Mouse (Mus musculus) heart, embryonic 13.5 days (tissue): ENCODE results near the gene Cacnb1. TPM values are rescaled to one million over a fixed set of nuclear protein-coding genes. Genes with fewer than 3 reads are reported as not detected.
A peak's percentile ranks its signal among the peaks of the same experiment; 100 is the strongest.

Source experiments
- ATAC-seq: fragments of 200-750 bp; cut with Nextera tagmentation; 2 replicates; pipeline ENCODE4 v1.8.0; 2017; ENCODE audit warnings: moderate TSS enrichment; ENCODE audit not compliant: insufficient number of reproducible peaks, low FRiP score, low TSS enrichment; ENCODE audit errors: extremely low read depth
- H3K27ac ChIP-seq: fragments of 300-500 bp; sonication (generic); replicated peaks from 2 replicates; pipeline ENCODE4 v1.5.1; 2015; ENCODE audit warnings: moderate library complexity, mild to moderate bottlenecking, inconsistent platforms
- H3K27me3 ChIP-seq: fragments of 300-500 bp; sonication (generic); replicated peaks from 2 replicates; pipeline ENCODE4 v1.6.1; 2015; ENCODE audit warnings: mild to moderate bottlenecking, inconsistent platforms
- H3K36me3 ChIP-seq: fragments of 300-500 bp; sonication (generic); 2 replicates; pipeline ENCODE4 v1.6.1; 2015; ENCODE audit warnings: mild to moderate bottlenecking, inconsistent platforms
- H3K4me1 ChIP-seq: fragments of 300-500 bp; sonication (generic); 2 replicates; pipeline ENCODE4 v1.6.1; 2015; ENCODE audit warnings: inconsistent platforms
- H3K4me2 ChIP-seq: fragments of 300-500 bp; sonication (generic); 2 replicates; pipeline ENCODE4 v1.6.1; 2015; ENCODE audit warnings: inconsistent platforms, mild to moderate bottlenecking, moderate library complexity
- H3K4me3 ChIP-seq: fragments of 300-500 bp; sonication (generic); 2 replicates; pipeline ENCODE4 v1.5.1; 2015; ENCODE audit warnings: moderate library complexity, mild to moderate bottlenecking, inconsistent platforms
- H3K9ac ChIP-seq: fragments of 300-500 bp; sonication (generic); 2 replicates; pipeline ENCODE4 v1.6.1; 2015; ENCODE audit warnings: inconsistent platforms, mild to moderate bottlenecking, moderate library complexity
- H3K9me3 ChIP-seq: fragments of 300-500 bp; sonication (generic); 2 replicates; pipeline ENCODE4 v1.6.1; 2016; ENCODE audit warnings: inconsistent platforms
- WGBS: fragments of 180-500 bp; shearing (Covaris S2); methylation state at CpG from one replicate; pipeline ENCODE4 v1.1.7; 2015; ENCODE audit warnings: mixed read lengths; 5-methylcytosine and 5-hydroxymethylcytosine counted together
- polyA plus RNA-seq: library from polyadenylated mRNA; unstranded; fragments of >200 nt; fragmentation: Nextera tagmentation; extraction: Ambion mirVana; gene quantifications from 2 replicates; pipeline ENCODE4 v1.2.1, GENCODE M21; 2015

The Cacnb1 gene
- polyA plus RNA-seq, 1 experiment from 2014 or later, result 6.0 TPM

GRCm38 (mm10) chr11:98022253-98022554 lies 630 bp downstream of the Cacnb1 start:
- H3K4me2 ChIP-seq, result peak overlapping the region; percentile 99
- peak overlapping the region; percentile 78 for H3K4me3 ChIP-seq
- H3K27me3 ChIP-seq, result peaks cover 10% of the 10 kb centered on the region
- H3K36me3 ChIP-seq, result peaks cover 2% of the 10 kb centered on the region; the same call in 1 of the 2 replicates
- peak overlapping the region; percentile 89 for H3K27ac ChIP-seq
- peaks cover 44% of the 10 kb centered on the region for H3K4me1 ChIP-seq
- 1% methylated on average over 23 of the region's 23 CpGs for WGBS
- no peaks in the 10 kb centered on the region for H3K9me3 ChIP-seq
- no peak for ATAC-seq
- H3K9ac ChIP-seq, result peak overlapping the region; percentile 92

GRCm38 (mm10) chr11:98021565-98022252 lies 1.1 kb downstream of the Cacnb1 start:
- WGBS, result 5% methylated on average over 34 of the region's 34 CpGs
- Histone ChIP-seq H3K4me2 (peak overlapping the region; percentile 99), H3K4me1 (peaks cover 44% of the 10 kb centered on the region), H3K27me3 (peaks cover 10% of the 10 kb centered on the region), H3K4me3 (peak overlapping the region; percentile 78), H3K36me3 (peaks cover 5% of the 10 kb centered on the region; the same call in 1 of the 2 replicates), H3K9me3 (no peaks in the 10 kb centered on the region), H3K27ac (peak overlapping the region; percentile 89), H3K9ac (peak overlapping the region; percentile 92)
- ATAC-seq, result no peak

GRCm38 (mm10) chr11:98021118-98021517 lies 1.7 kb downstream of the Cacnb1 start:
- no peak overlapping the region for H3K27ac ChIP-seq
- peak overlapping the region; percentile 99 for H3K4me2 ChIP-seq
- peaks cover 43% of the 10 kb centered on the region for H3K4me1 ChIP-seq
- peak overlapping the region; percentile 92 for H3K9ac ChIP-seq
- ATAC-seq, result no peak
- H3K27me3 ChIP-seq, result peaks cover 13% of the 10 kb centered on the region
- H3K4me3 ChIP-seq, result peak overlapping the region; percentile 78
- peaks cover 9% of the 10 kb centered on the region; the same call in 1 of the 2 replicates for H3K36me3 ChIP-seq
- H3K9me3 ChIP-seq, result no peaks in the 10 kb centered on the region
- WGBS, result 62% methylated on average over 2 of the region's 2 CpGs

- Histone ChIP-seq H3K9ac (peak overlapping the region; percentile 92; the same call in 1 of the 2 replicates), H3K36me3 (peaks cover 9% of the 10 kb centered on the region; the same call in 1 of the 2 replicates), H3K4me1 (peaks cover 39% of the 10 kb centered on the region), H3K27ac (no peak overlapping the region), H3K4me3 (no peak overlapping the region), H3K4me2 (0 out of 2 replicates have a peak overlapping the region, but pooled peaks have one; percentile 99), H3K9me3 (no peaks in the 10 kb centered on the region), H3K27me3 (peaks cover 13% of the 10 kb centered on the region)
- WGBS, result 75% methylated on average over 1 of the region's 1 CpGs
- ATAC-seq, result no peak
These were observed 2.1 kb downstream of the Cacnb1 start for GRCm38 (mm10) chr11:98020710-98021109.

- Histone ChIP-seq H3K4me1 (peaks cover 37% of the 10 kb centered on the region), H3K9ac (0 out of 2 replicates have a peak overlapping the region, but pooled peaks have one; percentile 28), H3K36me3 (peaks cover 14% of the 10 kb centered on the region), H3K9me3 (no peaks in the 10 kb centered on the region), H3K4me2 (peak overlapping the region; percentile 99; the same call in 1 of the 2 replicates), H3K27ac (no peak overlapping the region), H3K4me3 (no peak overlapping the region), H3K27me3 (peaks cover 13% of the 10 kb centered on the region)
- ATAC-seq, result no peak
- WGBS, result 51% methylated on average over 8 of the region's 8 CpGs
These were observed 2.8 kb downstream of the Cacnb1 start for GRCm38 (mm10) chr11:98019883-98020610.

- WGBS, result 31% methylated on average over 10 of the region's 10 CpGs
- Histone ChIP-seq H3K36me3 (peaks cover 17% of the 10 kb centered on the region), H3K4me1 (peaks cover 37% of the 10 kb centered on the region), H3K4me2 (no peak overlapping the region), H3K4me3 (no peak overlapping the region), H3K9ac (no peak overlapping the region), H3K27me3 (peaks cover 13% of the 10 kb centered on the region), H3K9me3 (no peaks in the 10 kb centered on the region), H3K27ac (no peak overlapping the region)
- ATAC-seq, result no peak
These were observed 3.8 kb downstream of the Cacnb1 start for GRCm38 (mm10) chr11:98018858-98019641.

- Histone ChIP-seq H3K9me3 (no peaks in the 10 kb centered on the region), H3K27me3 (peaks cover 13% of the 10 kb centered on the region), H3K27ac (no peak overlapping the region), H3K4me3 (no peak overlapping the region), H3K9ac (no peak overlapping the region), H3K4me1 (peaks cover 36% of the 10 kb centered on the region), H3K36me3 (peaks cover 20% of the 10 kb centered on the region), H3K4me2 (no peak overlapping the region)
- no peak for ATAC-seq
- WGBS, result 54% methylated on average over 6 of the region's 6 CpGs
These were observed 4.6 kb downstream of the Cacnb1 start for GRCm38 (mm10) chr11:98018222-98018621.

- Histone ChIP-seq H3K4me3 (no peak overlapping the region), H3K4me1 (peaks cover 29% of the 10 kb centered on the region), H3K27me3 (peaks cover 26% of the 10 kb centered on the region), H3K36me3 (peaks cover 20% of the 10 kb centered on the region), H3K9ac (no peak overlapping the region), H3K27ac (no peak overlapping the region), H3K4me2 (no peak overlapping the region), H3K9me3 (no peaks in the 10 kb centered on the region)
- WGBS, result 65% methylated on average over 4 of the region's 4 CpGs
- no peak for ATAC-seq
These were observed 6.0 kb downstream of the Cacnb1 start for GRCm38 (mm10) chr11:98016824-98017223.

- H3K9me3 ChIP-seq, result no peaks in the 10 kb centered on the region
- ATAC-seq, result no peak
- H3K36me3 ChIP-seq, result peaks cover 21% of the 10 kb centered on the region
- 88% methylated on average over 5 of the region's 5 CpGs for WGBS
- H3K4me2 ChIP-seq, result no peak overlapping the region
- H3K4me1 ChIP-seq, result peaks cover 22% of the 10 kb centered on the region
- H3K9ac ChIP-seq, result no peak overlapping the region
- no peak overlapping the region for H3K4me3 ChIP-seq
- H3K27ac ChIP-seq, result no peak overlapping the region
- peaks cover 33% of the 10 kb centered on the region for H3K27me3 ChIP-seq
These were observed 6.7 kb downstream of the Cacnb1 start for GRCm38 (mm10) chr11:98016177-98016576.

- ATAC-seq, result no peak
- Histone ChIP-seq H3K27me3 (peaks cover 35% of the 10 kb centered on the region), H3K9ac (no peak overlapping the region), H3K36me3 (peaks cover 43% of the 10 kb centered on the region), H3K4me3 (no peak overlapping the region), H3K9me3 (no peaks in the 10 kb centered on the region), H3K4me1 (no peaks in the 10 kb centered on the region), H3K27ac (no peak overlapping the region), H3K4me2 (no peak overlapping the region)
- WGBS, result 83% methylated on average over 10 of the region's 10 CpGs
These were observed 10.0 kb downstream of the Cacnb1 start for GRCm38 (mm10) chr11:98012831-98013230.

GRCm38 (mm10) chr11:98011716-98012115 lies 11.1 kb downstream of the Cacnb1 start:
- Histone ChIP-seq H3K27ac (no peak overlapping the region), H3K4me2 (no peak overlapping the region), H3K9ac (no peak overlapping the region), H3K4me3 (no peak overlapping the region), H3K4me1 (no peaks in the 10 kb centered on the region), H3K36me3 (peaks cover 47% of the 10 kb centered on the region), H3K9me3 (no peaks in the 10 kb centered on the region), H3K27me3 (peaks cover 35% of the 10 kb centered on the region)
- WGBS, result 44% methylated on average over 9 of the region's 9 CpGs
- no peak for ATAC-seq
